Comparison of ENCODE assay signal across 29 mouse cellular contexts in the genomic region with DNA sequence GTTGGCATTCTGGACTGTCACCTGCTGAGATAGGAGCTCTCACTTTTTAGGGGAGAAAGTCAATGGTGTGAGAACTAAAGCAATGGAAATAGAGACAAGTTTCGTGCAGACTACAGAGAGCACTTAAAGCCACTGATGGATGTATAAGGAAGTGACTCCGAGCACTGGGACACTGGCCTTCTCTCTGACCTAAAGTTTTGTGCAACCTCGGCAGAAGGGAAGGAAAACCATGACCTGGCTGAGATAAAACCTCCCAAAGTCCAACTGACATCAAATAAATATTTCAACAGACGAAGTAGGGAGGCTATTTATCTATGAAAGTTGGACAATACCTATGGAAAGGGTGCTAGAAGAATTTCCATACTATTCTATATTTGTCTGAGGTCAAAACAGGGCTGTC.
"Had no signal": no experiment of that assay in that cellular context is flagged by ENCODE, and none has a peak within 500 bp of the region (broad histone marks: within the 10 kb centered on the region; RNA-seq: fewer than 3 reads in every experiment).

No protein-coding gene starts in this region.

- H3K36me3 ChIP-seq: embryonic facial prominence, embryonic 10.5 days; embryonic facial prominence, embryonic 12.5 days; embryonic facial prominence, embryonic 13.5 days; embryonic facial prominence, embryonic 15.5 days; forebrain, embryonic 10.5 days; forebrain, embryonic 12.5 days; forebrain, embryonic 15.5 days had no signal

- H3K27ac ChIP-seq: embryonic facial prominence, embryonic 10.5 days; embryonic facial prominence, embryonic 12.5 days; embryonic facial prominence, embryonic 13.5 days; embryonic facial prominence, embryonic 15.5 days; forebrain, embryonic 10.5 days; forebrain, embryonic 12.5 days; forebrain, embryonic 13.5 days; forebrain, embryonic 15.5 days; gastrocnemius, adult 2 months; heart, adult 2 months had no signal

- H3K27me3 ChIP-seq: embryonic facial prominence, embryonic 12.5 days; embryonic facial prominence, embryonic 13.5 days; embryonic facial prominence, embryonic 15.5 days; forebrain, embryonic 12.5 days; forebrain, embryonic 13.5 days; forebrain, embryonic 15.5 days had no signal

- H3K9me3 ChIP-seq: embryonic facial prominence, embryonic 10.5 days; embryonic facial prominence, embryonic 12.5 days; embryonic facial prominence, embryonic 13.5 days; embryonic facial prominence, embryonic 15.5 days; forebrain, embryonic 10.5 days; forebrain, embryonic 12.5 days; forebrain, embryonic 13.5 days; forebrain, embryonic 15.5 days had no signal

- DNase-seq: cerebellum, adult 2 months; cerebellum, adult 8-10 months; cerebellum, adult 9-10 months; cerebellum, adult 9-11 months; cerebellum, postnatal 10 days; cerebellum, postnatal 14 days; cerebellum, postnatal 25 days; cerebellum, postnatal 36 days; embryo, embryonic 11 days; forebrain, postnatal 0 days; gastrocnemius, adult 2 months; gastrocnemius, postnatal 10 days; gastrocnemius, postnatal 14 days; gastrocnemius, postnatal 25 days; gastrocnemius, postnatal 36 days; heart, adult 11 months; heart, adult 18-20 months; heart, adult 2 months had no signal

- H3K4me3 ChIP-seq: embryonic facial prominence, embryonic 10.5 days; embryonic facial prominence, embryonic 12.5 days; embryonic facial prominence, embryonic 13.5 days; embryonic facial prominence, embryonic 15.5 days; erythroblast, embryonic 14.5 days; forebrain, embryonic 10.5 days; forebrain, embryonic 12.5 days; forebrain, embryonic 13.5 days; forebrain, embryonic 15.5 days; gastrocnemius, adult 2 months; heart, adult 2 months had no signal

- H3K4me1 ChIP-seq: embryonic facial prominence, embryonic 10.5 days; embryonic facial prominence, embryonic 12.5 days; embryonic facial prominence, embryonic 13.5 days; embryonic facial prominence, embryonic 15.5 days; forebrain, embryonic 10.5 days; forebrain, embryonic 12.5 days; forebrain, embryonic 13.5 days; forebrain, embryonic 15.5 days had no signal

- H3K9ac ChIP-seq: embryonic facial prominence, embryonic 12.5 days; embryonic facial prominence, embryonic 13.5 days; embryonic facial prominence, embryonic 15.5 days; forebrain, embryonic 12.5 days; forebrain, embryonic 13.5 days; forebrain, embryonic 15.5 days; forebrain, postnatal 0 days had no signal

- H3K4me2 ChIP-seq: embryonic facial prominence, embryonic 12.5 days; embryonic facial prominence, embryonic 13.5 days; embryonic facial prominence, embryonic 15.5 days; forebrain, embryonic 12.5 days; forebrain, embryonic 13.5 days; forebrain, embryonic 15.5 days had no signal

- ATAC-seq: forebrain, embryonic 13.5 days; forebrain, embryonic 14.5 days; forebrain, embryonic 15.5 days; forebrain, embryonic 16.5 days; forebrain, postnatal 0 days had no signal
